Mouse (Mus musculus): ENCODE measurements at regions not wholly inside any gene's neighbourhood (a gene's known extent, or its start where the extent isn't known, plus 50 kb on each side); places are given as distances from the start of the nearest gene placed in this dataset.

GRCm38 (mm10) chr8:109012655-109013054, 481.2 kb upstream of the Pmfbp1 start:
- intact Hi-C loops (cut with DNase I) = loop anchor here (10.0 kb wide), 2 partner anchors 188 to 438 kb away; no protein-coding TSS in a partner anchor

- intact Hi-C loops (cut with DNase I) = loop anchor here (10.0 kb wide), 2 partner anchors 189 to 439 kb away; no protein-coding TSS in a partner anchor
Measured at GRCm38 (mm10) chr8:109013577-109013976, 480.2 kb upstream of the Pmfbp1 start.

GRCm38 (mm10) chr8:109014746-109015145, 479.1 kb upstream of the Pmfbp1 start:
- intact Hi-C loops (cut with DNase I) = loop anchor here (10.0 kb wide), 2 partner anchors 190 to 440 kb away; no protein-coding TSS in a partner anchor

GRCm38 (mm10) chr8:109019565-109019964, 474.3 kb upstream of the Pmfbp1 start:
- intact Hi-C loops (cut with DNase I) = loop anchor here (10.0 kb wide), 2 partner anchors 195 to 445 kb away; no protein-coding TSS in a partner anchor

- intact Hi-C loops (cut with DNase I) = no loop called here
Measured at GRCm38 (mm10) chr8:109020102-109020501, 473.7 kb upstream of the Pmfbp1 start.

GRCm38 (mm10) chr8:109027923-109028322, 465.9 kb upstream of the Pmfbp1 start:
- intact Hi-C loops (cut with DNase I) = no loop called here

GRCm38 (mm10) chr8:109053608-109054007, 440.2 kb upstream of the Pmfbp1 start:
- intact Hi-C loops (cut with DNase I) = no loop called here

GRCm38 (mm10) chr8:109059152-109059551, 434.7 kb upstream of the Pmfbp1 start:
- intact Hi-C loops (cut with DNase I) = no loop called here

GRCm38 (mm10) chr8:109062376-109062775, 431.5 kb upstream of the Pmfbp1 start:
- intact Hi-C loops (cut with DNase I) = no loop called here

GRCm38 (mm10) chr8:109073715-109074114, 420.1 kb upstream of the Pmfbp1 start:
- intact Hi-C loops (cut with DNase I) = no loop called here

GRCm38 (mm10) chr8:109075006-109075405, 418.8 kb upstream of the Pmfbp1 start:
- intact Hi-C loops (cut with DNase I) = no loop called here

- intact Hi-C loops (cut with DNase I) = no loop called here
Measured at GRCm38 (mm10) chr8:109079223-109079622, 414.6 kb upstream of the Pmfbp1 start.

GRCm38 (mm10) chr8:109081295-109081694, 412.5 kb upstream of the Pmfbp1 start:
- intact Hi-C loops (cut with DNase I) = no loop called here

GRCm38 (mm10) chr8:109085134-109085533, 408.7 kb upstream of the Pmfbp1 start:
- intact Hi-C loops (cut with DNase I) = no loop called here

- intact Hi-C loops (cut with DNase I) = no loop called here
Measured at GRCm38 (mm10) chr8:109087781-109088180, 406.0 kb upstream of the Pmfbp1 start.

GRCm38 (mm10) chr8:109099671-109100070, 394.2 kb upstream of the Pmfbp1 start:
- intact Hi-C loops (cut with DNase I) = no loop called here

GRCm38 (mm10) chr8:109101416-109101815, 392.4 kb upstream of the Pmfbp1 start:
- intact Hi-C loops (cut with DNase I) = no loop called here

- intact Hi-C loops (cut with DNase I) = no loop called here
Measured at GRCm38 (mm10) chr8:109104798-109105326, 389.0 kb upstream of the Pmfbp1 start.

GRCm38 (mm10) chr8:109105693-109106092, 388.1 kb upstream of the Pmfbp1 start:
- intact Hi-C loops (cut with DNase I) = no loop called here

- intact Hi-C loops (cut with DNase I) = no loop called here
Measured at GRCm38 (mm10) chr8:109106971-109107370, 386.9 kb upstream of the Pmfbp1 start.

GRCm38 (mm10) chr8:109107762-109108161, 386.1 kb upstream of the Pmfbp1 start:
- intact Hi-C loops (cut with DNase I) = no loop called here

- intact Hi-C loops (cut with DNase I) = no loop called here
Measured at GRCm38 (mm10) chr8:109109390-109109789, 384.4 kb upstream of the Pmfbp1 start.

GRCm38 (mm10) chr8:109121776-109122175, 372.1 kb upstream of the Pmfbp1 start:
- intact Hi-C loops (cut with DNase I) = no loop called here

All from adrenal gland (tissue).